Mouse (Mus musculus): Measurements from ENCODE around the gene Plch2. TPM values are rescaled to one million over a fixed set of nuclear protein-coding genes. Genes with fewer than 3 reads are reported as not detected.

Plch2 gene
- polyA plus RNA-seq, 1 experiment from 2014 or later, result 4.2 TPM

Other genes with a start within 250 kb of the Plch2 start
- gene Ttc34, start 219.3 kb downstream of the Plch2 start, polyA plus RNA-seq (2016; fragmentation: Nextera tagmentation; extraction: Ambion mirVana), result 0.26 and 0.38 TPM in 2 replicates
- gene Mmel1, start 187.2 kb downstream of the Plch2 start, polyA plus RNA-seq (2016; fragmentation: Nextera tagmentation; extraction: Ambion mirVana), result 0.08 and 0.19 TPM in 2 replicates
- 29.8 and 30.3 TPM in 2 replicates for gene Fam213b, start 157.6 kb downstream of the Plch2 start, polyA plus RNA-seq (2016; fragmentation: Nextera tagmentation; extraction: Ambion mirVana)
- 0.21 and 1.2 TPM in 2 replicates for gene Tnfrsf14, start 128.2 kb downstream of the Plch2 start, polyA plus RNA-seq (2016; fragmentation: Nextera tagmentation; extraction: Ambion mirVana)
- 456 and 462 TPM in 2 replicates for gene Hes5, start 95.9 kb downstream of the Plch2 start, polyA plus RNA-seq (2016; fragmentation: Nextera tagmentation; extraction: Ambion mirVana)
- 46.7 and 51.8 TPM in 2 replicates for gene Pank4, start 92.7 kb downstream of the Plch2 start, polyA plus RNA-seq (2016; fragmentation: Nextera tagmentation; extraction: Ambion mirVana)
- 17.2 and 19.3 TPM in 2 replicates for gene Pex10, start 10.2 kb upstream of the Plch2 start, polyA plus RNA-seq (2016; fragmentation: Nextera tagmentation; extraction: Ambion mirVana)
- gene Rer1, start 29.6 kb upstream of the Plch2 start, polyA plus RNA-seq (2016; fragmentation: Nextera tagmentation; extraction: Ambion mirVana), result 128 and 129 TPM in 2 replicates
- gene Morn1, start 29.8 kb upstream of the Plch2 start, polyA plus RNA-seq (2016; fragmentation: Nextera tagmentation; extraction: Ambion mirVana), result 6.9 and 7.0 TPM in 2 replicates
- 12.3 and 14.2 TPM in 2 replicates for gene Ski, start 165.8 kb upstream of the Plch2 start, polyA plus RNA-seq (2016; fragmentation: Nextera tagmentation; extraction: Ambion mirVana)
- gene Faap20, start 193.0 kb upstream of the Plch2 start, polyA plus RNA-seq (2016; fragmentation: Nextera tagmentation; extraction: Ambion mirVana), result 96.4 and 96.9 TPM in 2 replicates